In the genomic region with DNA sequence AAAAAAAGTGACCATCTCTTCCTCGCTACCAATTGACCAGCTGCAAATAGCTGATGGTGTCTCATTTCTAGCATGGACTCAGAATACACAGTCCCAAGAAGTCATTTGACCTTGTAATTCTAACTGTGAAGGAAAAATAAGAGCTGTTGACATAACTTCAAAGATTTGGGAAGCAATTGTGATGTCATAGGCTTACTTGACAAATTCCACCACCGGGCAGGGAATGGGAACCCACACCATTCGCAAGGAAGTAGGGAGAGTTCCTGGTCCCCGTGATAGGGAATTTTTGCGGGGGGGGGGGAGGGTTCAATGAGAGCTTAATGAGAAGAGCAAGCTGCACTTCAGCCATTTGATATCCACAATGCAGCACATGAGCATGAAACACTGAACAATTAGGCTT, we compare ENCODE assay signal across 19 mouse cellular contexts. TPM values are rescaled to one million over a fixed set of nuclear protein-coding genes. Genes with fewer than 3 reads are reported as not detected.
"Had no signal": no experiment of that assay in that cellular context is flagged by ENCODE, and none has a peak within 500 bp of the region (broad histone marks: within the 10 kb centered on the region; RNA-seq: fewer than 3 reads in every experiment).

No protein-coding gene starts in this region.

- H3K9ac ChIP-seq: liver, embryonic 13.5 days; midbrain, embryonic 13.5 days; neural tube, embryonic 13.5 days had no signal

- H3K4me1 ChIP-seq: liver, embryonic 13.5 days; megakaryocyte, embryonic 14.5 days; midbrain, embryonic 13.5 days; neural tube, embryonic 13.5 days had no signal

- H3K27me3 ChIP-seq: liver, embryonic 13.5 days; midbrain, embryonic 13.5 days; neural tube, embryonic 13.5 days had no signal

- DNase-seq: kidney, adult 18-20 months; kidney, adult 9 months; kidney, postnatal 36 days; layer of hippocampus, postnatal 36 days; liver, embryonic 13.5 days; retina, postnatal 1 day; right cerebral cortex, postnatal 25 days; thymus, adult 18-20 months; thymus, postnatal 36 days had no signal

- H3K9me3 ChIP-seq: liver, embryonic 13.5 days; megakaryocyte, embryonic 14.5 days; midbrain, embryonic 10.5 days; midbrain, embryonic 13.5 days; neural tube, embryonic 13.5 days had no signal

- H3K4me2 ChIP-seq: liver, embryonic 13.5 days; midbrain, embryonic 13.5 days; neural tube, embryonic 13.5 days had no signal

- ATAC-seq: inflammation-experienced regulatory T-cells, adult 6 months; intestine, embryonic 16.5 days; midbrain, embryonic 13.5 days; midbrain, embryonic 16.5 days had no signal

- H3K27ac ChIP-seq: left cerebral cortex, adult 2 months; liver, embryonic 13.5 days; midbrain, embryonic 10.5 days; midbrain, embryonic 13.5 days; neural tube, embryonic 13.5 days had no signal

- H3K4me3 ChIP-seq: left cerebral cortex, adult 2 months; liver, embryonic 13.5 days; megakaryocyte, embryonic 14.5 days; midbrain, embryonic 10.5 days; midbrain, embryonic 13.5 days; myocyte; neural tube, embryonic 13.5 days had no signal

- H3K36me3 ChIP-seq: liver, embryonic 13.5 days; midbrain, embryonic 10.5 days; midbrain, embryonic 13.5 days; neural tube, embryonic 13.5 days had no signal

RNA-seq across cellular contexts. Expression of a gene that starts 43.1 kb away (rescaled TPM):
- polyA plus RNA-seq: inflammation-experienced regulatory T-cells, adult 6 months; liver, adult 2 months; myocyte had no signal
